Mouse (Mus musculus) embryonic fibroblast, embryonic 13.5 days (primary cell): ENCODE results near the gene Gm11397.
"Not testable (repeated sequence)": the region's sequence is repeated elsewhere in the genome, so short reads cannot be mapped to it uniquely, and the experiment has no call there.

Experiments
- CTCF ChIP-seq: IDR thresholded peaks from 2 replicates; pipeline ENCODE4 v1.5.1; 2011; ENCODE audit warnings: mild to moderate bottlenecking, control low read depth, low read length, moderate library complexity, borderline replicate concordance; ENCODE audit not compliant: insufficient read depth
- POLR2A ChIP-seq: IDR thresholded peaks from 2 replicates; pipeline ENCODE4 v1.6.1; 2011; ENCODE audit warnings: low read depth, mild to moderate bottlenecking, control low read depth, low read length, moderate library complexity

- TF ChIP-seq POLR2A, CTCF: not testable (repeated sequence)
These were observed 37.2 kb downstream of the Gm11397 start for GRCm38 (mm10) chr13:33432714-33433113.
